ENCODE assay signal across 10 mouse cellular contexts in the genomic region with DNA sequence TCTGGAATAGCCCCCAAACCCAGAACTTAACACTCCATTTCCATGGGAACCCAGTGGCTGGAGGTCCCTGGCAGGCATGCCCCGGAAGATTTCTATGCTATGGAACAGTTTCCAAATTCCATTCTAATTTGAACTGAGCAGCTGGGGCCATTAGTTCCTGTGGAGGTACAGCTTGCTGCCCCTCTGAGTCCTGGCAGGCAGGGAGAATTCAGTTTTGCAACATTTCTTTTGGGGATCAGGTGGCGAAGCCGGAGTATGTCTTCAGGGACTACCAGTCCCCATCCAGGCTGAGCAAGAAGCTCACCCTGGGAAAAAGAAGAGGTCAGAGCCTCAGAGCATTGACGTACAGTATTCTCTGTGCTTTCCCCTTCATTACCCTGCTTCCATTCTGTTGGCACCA.
"Had no signal": no experiment of that assay in that cellular context is flagged by ENCODE, and none has a peak within 500 bp of the region (broad histone marks: within the 10 kb centered on the region; RNA-seq: fewer than 3 reads in every experiment).

No protein-coding gene starts in this region.

- DNase-seq: kidney, adult 8-10 months; kidney, postnatal 25 days; lung, embryonic 14.5 days; lung, postnatal 10 days; lung, postnatal 4 days; right cerebral cortex, postnatal 14 days; thymus, adult 2 months; thymus, postnatal 25 days had no signal

- ATAC-seq: liver, embryonic 12.5 days; midbrain, embryonic 15.5 days had no signal
